Mouse (Mus musculus): ENCODE results near the gene Maml1. TPM values are rescaled to one million over a fixed set of nuclear protein-coding genes. Genes with fewer than 3 reads are reported as not detected.
A peak's percentile ranks its signal among the peaks of the same experiment; 100 is the strongest.

Maml1 gene
- polyA plus RNA-seq, 2 experiments: 13.7 to 25.2 TPM

DNA sequence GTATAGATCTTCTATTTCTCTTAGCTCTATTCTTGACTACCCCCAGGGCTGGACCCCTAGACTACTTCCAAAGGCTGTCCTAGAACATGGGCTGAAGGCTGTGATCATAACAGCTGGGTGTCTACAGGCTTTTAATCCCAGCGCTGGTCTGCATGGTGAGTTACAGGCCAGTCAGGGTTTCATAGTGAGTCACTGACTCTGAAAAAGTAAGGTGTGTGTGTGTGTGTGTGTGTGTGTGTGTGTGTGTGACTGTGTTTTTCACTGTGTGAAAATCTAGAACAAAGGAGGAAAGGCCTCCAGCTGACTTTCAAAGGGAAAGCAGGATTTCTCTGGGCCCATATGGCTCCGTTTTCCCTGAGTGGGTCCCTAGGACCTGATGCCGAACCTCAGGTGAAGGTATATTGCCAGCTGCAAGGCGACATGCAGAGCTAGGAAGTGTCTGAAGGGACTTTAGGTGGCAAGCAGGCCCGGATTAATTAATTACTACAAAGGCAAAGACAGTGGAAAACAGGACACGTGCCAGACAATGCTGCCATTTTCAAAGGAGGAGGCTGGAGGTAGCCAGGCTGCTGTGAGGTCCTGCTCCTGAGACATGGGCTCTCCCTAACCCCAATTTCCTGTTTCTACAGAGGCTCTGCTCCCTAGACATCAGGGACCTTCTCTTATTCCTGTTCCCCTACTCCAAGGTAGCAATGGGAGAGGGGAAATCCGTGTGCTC is 69.4 kb downstream of the Maml1 start:
- H3K4me2 ChIP-seq (replicated peaks; ENCODE audit: low read depth, low read length, severe bottlenecking): no peak overlapping the region
- no peaks in the 10 kb centered on the region for H3K27me3 ChIP-seq (ENCODE audit: control insufficient read depth, insufficient read depth, low read length)
- no peak overlapping the region for H3K9ac ChIP-seq (ENCODE audit: low read depth, low read length, severe bottlenecking)
- peaks cover 21% of the 10 kb centered on the region for H3K4me1 ChIP-seq (ENCODE audit: control insufficient read depth, insufficient read depth, low read length)
- H3K4me3 ChIP-seq (replicated peaks; ENCODE audit: low read length): no peak overlapping the region
- 57% methylated on average over 7 of the region's 7 CpGs for WGBS
- no peaks in the 10 kb centered on the region for H3K9me3 ChIP-seq (ENCODE audit: control insufficient read depth, low read length)
- ATAC-seq (ENCODE audit: low FRiP score, low read depth): no peak
- no peak overlapping the region for H3K27ac ChIP-seq (replicated peaks; ENCODE audit: low read depth, low read length)
- no peaks in the 10 kb centered on the region for H3K36me3 ChIP-seq (ENCODE audit: control insufficient read depth, insufficient read depth, low read length)
- TF ChIP-seq POLR2A (IDR thresholded peaks at IDR 0.05; ENCODE audit: borderline replicate concordance, extremely low read depth, insufficient read depth, insufficient read length): no peak
- DNase-seq (ENCODE audit: low spot score): no peak

GRCm38 (mm10) chr11:50219833-50220232 is 72.3 kb downstream of the Maml1 start:
- Histone ChIP-seq H3K4me2 (replicated peaks; ENCODE audit: low read depth, low read length, severe bottlenecking) (no peak overlapping the region), H3K27me3 (ENCODE audit: control insufficient read depth, insufficient read depth, low read length) (no peaks in the 10 kb centered on the region), H3K9me3 (ENCODE audit: control insufficient read depth, low read length) (no peaks in the 10 kb centered on the region), H3K27ac (replicated peaks; ENCODE audit: low read depth, low read length) (no peak overlapping the region), H3K4me3 (replicated peaks; ENCODE audit: low read length) (no peak overlapping the region), H3K36me3 (ENCODE audit: control insufficient read depth, insufficient read depth, low read length) (no peaks in the 10 kb centered on the region), H3K9ac (ENCODE audit: low read depth, low read length, severe bottlenecking) (no peak overlapping the region), H3K4me1 (ENCODE audit: control insufficient read depth, insufficient read depth, low read length) (peaks cover 13% of the 10 kb centered on the region)
- TF ChIP-seq POLR2A (IDR thresholded peaks at IDR 0.05; ENCODE audit: borderline replicate concordance, extremely low read depth, insufficient read depth, insufficient read length): no peak
- DNase-seq (ENCODE audit: low spot score) (no peak), ATAC-seq (ENCODE audit: low FRiP score, low read depth) (no peak)
- 38% methylated on average over 2 of the region's 2 CpGs for WGBS

DNA sequence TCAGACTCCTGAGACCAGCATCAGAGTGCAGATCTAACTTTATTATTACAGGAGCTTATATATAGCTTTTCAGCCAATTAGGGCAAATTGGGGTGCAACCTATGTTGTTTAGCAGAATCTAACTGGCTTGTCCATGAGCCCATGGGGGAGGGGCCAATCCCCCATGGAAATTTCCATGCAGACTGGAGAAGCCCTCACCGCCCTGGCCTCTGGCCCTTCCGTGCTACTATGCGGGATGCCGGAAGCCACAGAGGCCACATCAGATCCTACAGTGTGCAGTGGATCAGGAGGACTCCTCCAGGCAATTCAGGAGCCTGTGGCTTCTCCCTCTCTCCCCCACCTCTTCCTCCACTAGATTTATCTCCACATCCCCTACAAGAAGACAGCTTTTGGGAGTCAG is 74.3 kb downstream of the Maml1 start:
- H3K4me3 ChIP-seq (replicated peaks; ENCODE audit: low read length): no peak overlapping the region
- DNase-seq (ENCODE audit: low spot score): no peak
- H3K9ac ChIP-seq (ENCODE audit: low read depth, low read length, severe bottlenecking): no peak overlapping the region
- no peaks in the 10 kb centered on the region for H3K9me3 ChIP-seq (ENCODE audit: control insufficient read depth, low read length)
- H3K27me3 ChIP-seq (ENCODE audit: control insufficient read depth, insufficient read depth, low read length): no peaks in the 10 kb centered on the region
- no peak overlapping the region for H3K27ac ChIP-seq (replicated peaks; ENCODE audit: low read depth, low read length)
- 63% methylated on average over 4 of the region's 4 CpGs for WGBS
- no peak for TF ChIP-seq POLR2A (IDR thresholded peaks at IDR 0.05; ENCODE audit: borderline replicate concordance, extremely low read depth, insufficient read depth, insufficient read length)
- no peak overlapping the region for H3K4me2 ChIP-seq (replicated peaks; ENCODE audit: low read depth, low read length, severe bottlenecking)
- no peak for ATAC-seq (ENCODE audit: low FRiP score, low read depth)
- no peaks in the 10 kb centered on the region for H3K36me3 ChIP-seq (ENCODE audit: control insufficient read depth, insufficient read depth, low read length)
- peaks cover 5% of the 10 kb centered on the region for H3K4me1 ChIP-seq (ENCODE audit: control insufficient read depth, insufficient read depth, low read length)

- no peak for TF ChIP-seq POLR2A (IDR thresholded peaks at IDR 0.05; ENCODE audit: borderline replicate concordance, extremely low read depth, insufficient read depth, insufficient read length)
- Histone ChIP-seq H3K4me1 (ENCODE audit: control insufficient read depth, insufficient read depth, low read length) (peaks cover 5% of the 10 kb centered on the region), H3K36me3 (ENCODE audit: control insufficient read depth, insufficient read depth, low read length) (no peaks in the 10 kb centered on the region), H3K27ac (replicated peaks; ENCODE audit: low read depth, low read length) (no peak overlapping the region), H3K4me3 (replicated peaks; ENCODE audit: low read length) (no peak overlapping the region), H3K9ac (ENCODE audit: low read depth, low read length, severe bottlenecking) (no peak overlapping the region), H3K27me3 (ENCODE audit: control insufficient read depth, insufficient read depth, low read length) (no peaks in the 10 kb centered on the region), H3K9me3 (ENCODE audit: control insufficient read depth, low read length) (no peaks in the 10 kb centered on the region), H3K4me2 (replicated peaks; ENCODE audit: low read depth, low read length, severe bottlenecking) (no peak overlapping the region)
- WGBS: 77% methylated on average over 4 of the region's 4 CpGs
- DNase-seq (ENCODE audit: low spot score): no peak
- ATAC-seq (ENCODE audit: low FRiP score, low read depth): no peak
Measured at GRCm38 (mm10) chr11:50216724-50217366, 75.3 kb downstream of the Maml1 start.

- peak overlapping the region; percentile 13 for H3K4me2 ChIP-seq (replicated peaks; ENCODE audit: low read depth, low read length, severe bottlenecking)
- no peak overlapping the region for H3K27ac ChIP-seq (replicated peaks; ENCODE audit: low read depth, low read length)
- ATAC-seq (ENCODE audit: low FRiP score, low read depth) (no peak), DNase-seq (ENCODE audit: low spot score) (no peak)
- no peak overlapping the region for H3K9ac ChIP-seq (ENCODE audit: low read depth, low read length, severe bottlenecking)
- H3K9me3 ChIP-seq (ENCODE audit: control insufficient read depth, low read length): no peaks in the 10 kb centered on the region
- H3K27me3 ChIP-seq (ENCODE audit: control insufficient read depth, insufficient read depth, low read length): no peaks in the 10 kb centered on the region
- peaks cover 10% of the 10 kb centered on the region for H3K4me1 ChIP-seq (ENCODE audit: control insufficient read depth, insufficient read depth, low read length)
- H3K4me3 ChIP-seq (replicated peaks; ENCODE audit: low read length): no peak overlapping the region
- no peak for TF ChIP-seq POLR2A (IDR thresholded peaks at IDR 0.05; ENCODE audit: borderline replicate concordance, extremely low read depth, insufficient read depth, insufficient read length)
- WGBS: 14% methylated on average over 9 of the region's 9 CpGs
- H3K36me3 ChIP-seq (ENCODE audit: control insufficient read depth, insufficient read depth, low read length): no peaks in the 10 kb centered on the region
Measured at GRCm38 (mm10) chr11:50215633-50216032, 76.5 kb downstream of the Maml1 start.
